Mouse (Mus musculus) inflammation-experienced regulatory T-cells, adult 16 weeks (primary cell): ENCODE results near the gene Tmem160. TPM values are rescaled to one million over a fixed set of nuclear protein-coding genes. Genes with fewer than 3 reads are reported as not detected.

Experiments
- polyA plus RNA-seq: library from polyadenylated mRNA; unstranded; fragments of 100-300 nt; shearing (Covaris generic); gene quantifications from one replicate; pipeline ENCODE4 v1.2.1, GENCODE M21; 2017

Tmem160 gene
- 10.9 TPM for polyA plus RNA-seq

DNA sequence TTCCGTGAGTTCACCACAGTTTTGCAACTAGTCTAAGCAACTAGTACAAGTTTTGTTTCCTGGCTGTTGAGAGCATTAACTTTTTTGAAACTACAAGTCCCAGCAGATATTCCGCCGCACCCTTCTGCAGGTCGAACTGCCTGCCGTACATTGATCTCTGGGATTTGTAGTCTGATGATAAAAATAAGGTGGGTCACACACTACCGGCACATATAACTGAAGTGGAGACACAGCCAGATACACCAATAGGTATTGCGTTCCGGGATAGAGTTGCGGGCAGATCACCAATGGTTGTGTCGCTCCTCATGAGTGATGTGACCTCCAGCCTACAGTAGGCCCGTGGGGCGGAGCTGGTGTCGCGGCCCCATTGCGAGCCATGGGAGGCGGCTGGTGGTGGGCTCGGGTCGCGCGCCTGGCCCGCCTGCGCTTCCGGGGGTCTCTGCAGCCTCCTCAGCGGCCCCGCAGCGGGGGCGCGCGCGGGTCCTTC lies at the start of gene Tmem160:
TSS of gene Tmem160 (plus strand) at position 193 of the 487 bp plus-strand sequence.

GRCm38 (mm10) chr7:16477628-16478027 lies 25.0 kb downstream of the Tmem160 start, which contains the start of gene Npas1:
Npas1 (minus strand) TSS chr7:16477728.

Other genes starting within 250 kb of the Tmem160 start
- 47.9 TPM for gene Dhx34, start 230.7 kb upstream of the Tmem160 start, polyA plus RNA-seq
- 0.09 TPM for gene C5ar2, start 208.6 kb upstream of the Tmem160 start, polyA plus RNA-seq
- not detected for gene C5ar1, start 193.2 kb upstream of the Tmem160 start, polyA plus RNA-seq
- 1.1 TPM for gene Inafm1, start 179.2 kb upstream of the Tmem160 start, polyA plus RNA-seq
- gene Ccdc9, start 166.0 kb upstream of the Tmem160 start, polyA plus RNA-seq, result 58.0 TPM
- gene Bbc3, start 144.4 kb upstream of the Tmem160 start, polyA plus RNA-seq, result 9.8 TPM
- 156 TPM for gene Sae1, start 65.0 kb upstream of the Tmem160 start, polyA plus RNA-seq
- gene Zc3h4, start 51.9 kb upstream of the Tmem160 start, polyA plus RNA-seq, result 25.3 TPM
- gene Npas1, start 24.9 kb downstream of the Tmem160 start, polyA plus RNA-seq, result not detected
- gene Arhgap35, start 162.2 kb downstream of the Tmem160 start, polyA plus RNA-seq, result 4.8 TPM
- gene Ceacam15, start 222.9 kb downstream of the Tmem160 start, polyA plus RNA-seq, result 1.7 TPM